In the genomic region with DNA sequence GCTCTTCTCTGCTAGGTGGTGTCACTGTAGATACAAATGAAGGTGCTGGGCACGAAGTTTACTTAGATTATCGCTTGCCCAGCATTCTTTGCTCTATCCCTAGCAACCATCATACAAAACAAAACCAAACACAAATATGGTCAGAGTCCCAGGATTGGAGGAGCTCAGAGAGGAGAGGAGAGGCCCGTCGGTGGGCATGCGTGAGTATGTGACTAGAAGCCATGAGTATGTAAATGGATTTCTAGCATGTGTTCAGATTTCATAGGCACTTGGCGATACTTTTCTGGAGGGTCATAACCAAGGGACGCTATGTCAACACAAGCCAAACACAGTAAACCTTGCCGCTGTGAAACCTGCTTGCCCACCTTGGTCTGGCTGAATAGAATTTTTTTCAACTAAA, we compare ENCODE assay signal across 20 mouse cellular contexts.
"Had no signal": no experiment of that assay in that cellular context is flagged by ENCODE, and none has a peak within 500 bp of the region (broad histone marks: within the 10 kb centered on the region; RNA-seq: fewer than 3 reads in every experiment).

No protein-coding gene starts in this region.

- H3K4me2 ChIP-seq: intestine, embryonic 15.5 days; liver, embryonic 11.5 days; liver, embryonic 15.5 days; lung, embryonic 15.5 days; midbrain, embryonic 13.5 days; neural tube, embryonic 13.5 days; stomach, embryonic 15.5 days had no signal

- H3K4me3 ChIP-seq: intestine, embryonic 15.5 days; liver, embryonic 15.5 days; lung, embryonic 15.5 days; megakaryocyte, embryonic 14.5 days; midbrain, embryonic 10.5 days; midbrain, embryonic 13.5 days; myocyte; neural tube, embryonic 13.5 days; stomach, embryonic 15.5 days had no signal

- H3K36me3 ChIP-seq: intestine, embryonic 15.5 days; liver, embryonic 15.5 days; lung, embryonic 15.5 days; midbrain, embryonic 10.5 days; midbrain, embryonic 13.5 days; neural tube, embryonic 13.5 days; stomach, embryonic 15.5 days had no signal

- DNase-seq: kidney, adult 11 months; kidney, adult 9 months; kidney, postnatal 14 days; kidney, postnatal 4 days; layer of hippocampus, adult 9-11 months; retina, postnatal 1 day; right cerebral cortex, postnatal 25 days; spleen, adult 18-20 months; thymus, postnatal 25 days had no signal

- H3K4me1 ChIP-seq: lung, embryonic 15.5 days; stomach, embryonic 15.5 days had no signal

- H3K27ac ChIP-seq: intestine, embryonic 15.5 days; liver, embryonic 15.5 days; lung, embryonic 15.5 days; midbrain, embryonic 10.5 days; midbrain, embryonic 13.5 days; neural tube, embryonic 13.5 days; stomach, embryonic 15.5 days had no signal

- H3K27me3 ChIP-seq: intestine, embryonic 15.5 days; liver, embryonic 15.5 days; lung, embryonic 15.5 days; megakaryocyte, embryonic 14.5 days; neural tube, embryonic 13.5 days; stomach, embryonic 15.5 days had no signal

- ATAC-seq: intestine, embryonic 15.5 days; midbrain, embryonic 13.5 days; midbrain, embryonic 16.5 days had no signal

- H3K9me3 ChIP-seq: intestine, embryonic 15.5 days; liver, embryonic 15.5 days; lung, embryonic 15.5 days; megakaryocyte, embryonic 14.5 days; midbrain, embryonic 10.5 days; midbrain, embryonic 13.5 days; neural tube, embryonic 13.5 days; stomach, embryonic 15.5 days had no signal

- H3K9ac ChIP-seq: intestine, embryonic 15.5 days; liver, embryonic 15.5 days; lung, embryonic 15.5 days; midbrain, embryonic 13.5 days; neural tube, embryonic 13.5 days; stomach, embryonic 15.5 days had no signal
